Mouse (Mus musculus) cortical plate, adult 2 months (tissue): ENCODE results near the gene Pnrc2. TPM values are rescaled to one million over a fixed set of nuclear protein-coding genes. Genes with fewer than 3 reads are reported as not detected.

Experiments
- H3K27ac ChIP-seq: fragments of 200-500 bp; 2 replicates; pipeline ENCODE4 v1.5.1; 2012; ENCODE audit warnings: low read length, control low read depth, inconsistent platforms; ENCODE audit not compliant: insufficient read depth
- H3K4me1 ChIP-seq: fragments of 200-500 bp; 2 replicates; pipeline ENCODE4 v1.6.1; 2011; ENCODE audit warnings: low read length; ENCODE audit not compliant: control insufficient read depth, insufficient read depth
- H3K4me3 ChIP-seq: fragments of 200-500 bp; 2 replicates; pipeline ENCODE4 v1.5.1; 2011; ENCODE audit warnings: mild to moderate bottlenecking, low read length, control low read depth; ENCODE audit not compliant: insufficient read depth
- CTCF ChIP-seq: fragments of 200-500 bp; IDR thresholded peaks from 2 replicates; pipeline ENCODE4 v1.5.1; 2011; ENCODE audit warnings: mild to moderate bottlenecking, control low read depth, low read length; ENCODE audit not compliant: insufficient read depth; ENCODE audit errors: extremely low read depth
- POLR2A ChIP-seq: fragments of 200-500 bp; IDR thresholded peaks from 2 replicates; pipeline ENCODE4 v1.6.1; 2011; ENCODE audit warnings: mild to moderate bottlenecking, low read length, control low read depth; ENCODE audit not compliant: insufficient read depth; ENCODE audit errors: extremely low read depth
- polyA plus RNA-seq: library from polyadenylated mRNA; depleted of rRNA; stranded (reverse); fragments of >200 nt; gene quantifications from 2 replicates; pipeline ENCODE4 v1.2.3, GENCODE M21; 2012

The Pnrc2 gene
- polyA plus RNA-seq, 1 experiment, result 55.4 TPM

DNA sequence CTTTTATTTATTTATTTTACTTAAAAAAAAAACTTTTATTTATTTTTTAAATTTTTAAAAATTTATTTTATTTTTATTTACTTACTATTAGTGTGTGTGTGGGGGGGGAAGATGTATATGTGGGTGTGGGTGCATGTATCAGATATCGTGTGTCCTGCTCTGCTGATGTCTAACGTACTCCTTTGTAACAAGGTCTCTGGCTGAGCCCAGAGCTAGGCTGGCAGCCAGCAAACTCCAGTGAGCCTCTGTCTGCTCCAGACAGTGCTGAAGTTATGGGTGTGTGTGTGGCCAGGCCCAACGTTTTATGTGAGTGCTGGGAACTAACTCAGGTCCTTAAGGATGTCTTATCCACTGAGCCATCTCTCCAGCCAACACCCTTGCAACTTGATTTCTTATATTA, 38.5 kb upstream of the Pnrc2 start:
- Histone ChIP-seq H3K4me3 (no peak overlapping the region), H3K4me1 (no peaks in the 10 kb centered on the region), H3K27ac (no peak overlapping the region)
- no peak for TF ChIP-seq POLR2A
- TF ChIP-seq CTCF, result no peak

GRCm38 (mm10) chr4:135911531-135911930, 37.9 kb upstream of the Pnrc2 start:
- TF ChIP-seq POLR2A, result no peak
- no peak for TF ChIP-seq CTCF
- Histone ChIP-seq H3K27ac (no peak overlapping the region), H3K4me1 (no peaks in the 10 kb centered on the region), H3K4me3 (no peak overlapping the region)

GRCm38 (mm10) chr4:135909326-135910066, 35.8 kb upstream of the Pnrc2 start:
- H3K4me1 ChIP-seq, result no peaks in the 10 kb centered on the region
- no peak overlapping the region for H3K4me3 ChIP-seq
- H3K27ac ChIP-seq, result no peak overlapping the region
- TF ChIP-seq POLR2A (no peak), CTCF (no peak)

DNA sequence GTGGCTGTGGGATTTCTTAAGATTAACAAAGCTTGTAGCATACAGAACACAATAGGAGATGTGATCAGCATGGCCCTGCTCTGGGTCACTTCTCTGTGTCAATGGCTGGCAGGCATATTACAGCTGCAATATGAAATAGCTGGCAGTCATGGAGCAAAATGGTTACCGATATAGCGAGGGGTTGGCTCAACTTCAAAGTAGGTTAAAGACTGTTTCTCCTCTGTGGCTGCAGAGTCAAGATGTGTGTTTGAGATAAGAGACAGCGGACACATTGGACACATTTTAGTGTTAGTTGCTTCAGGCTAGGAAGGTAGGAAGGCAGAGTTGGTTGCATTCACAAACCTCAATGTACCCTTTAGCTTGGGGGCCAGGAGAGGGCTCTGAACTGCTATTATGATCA, 33.0 kb upstream of the Pnrc2 start:
- H3K4me3 ChIP-seq, result no peak overlapping the region
- TF ChIP-seq CTCF (no peak), POLR2A (no peak)
- no peak overlapping the region for H3K27ac ChIP-seq
- H3K4me1 ChIP-seq, result no peaks in the 10 kb centered on the region

GRCm38 (mm10) chr4:135904810-135905209, 31.2 kb upstream of the Pnrc2 start:
- Histone ChIP-seq H3K27ac (no peak overlapping the region), H3K4me1 (no peaks in the 10 kb centered on the region), H3K4me3 (no peak overlapping the region)
- no peak for TF ChIP-seq POLR2A
- TF ChIP-seq CTCF, result no peak

GRCm38 (mm10) chr4:135902606-135903242, 29.1 kb upstream of the Pnrc2 start:
- Histone ChIP-seq H3K4me1 (no peaks in the 10 kb centered on the region), H3K27ac (no peak overlapping the region), H3K4me3 (no peak overlapping the region)
- TF ChIP-seq CTCF (no peak), POLR2A (no peak)

DNA sequence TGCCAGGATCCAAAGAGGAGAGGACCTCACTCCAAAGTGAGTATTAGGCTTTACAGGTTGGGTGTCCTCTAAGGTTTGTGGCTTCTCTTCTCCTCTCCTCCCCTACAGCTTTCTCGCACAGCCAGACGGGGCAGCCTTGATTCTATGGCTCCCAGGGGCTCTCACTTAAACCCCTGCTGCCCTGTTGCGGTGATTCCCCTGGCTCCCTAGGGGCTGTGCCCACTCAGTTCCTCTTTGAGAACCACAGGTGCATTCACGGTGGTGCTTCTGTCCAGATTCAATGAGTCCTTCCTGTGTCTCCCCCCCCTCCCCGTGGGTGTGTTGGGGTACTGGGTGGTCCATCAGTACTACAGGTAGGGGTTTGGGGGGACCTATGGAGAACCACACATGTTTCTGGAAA, 26.4 kb upstream of the Pnrc2 start:
- Histone ChIP-seq H3K4me3 (no peak overlapping the region), H3K27ac (no peak overlapping the region), H3K4me1 (no peaks in the 10 kb centered on the region)
- no peak for TF ChIP-seq CTCF
- TF ChIP-seq POLR2A, result no peak

GRCm38 (mm10) chr4:135899050-135899448, 25.4 kb upstream of the Pnrc2 start:
- Histone ChIP-seq H3K4me3 (no peak overlapping the region), H3K4me1 (no peaks in the 10 kb centered on the region), H3K27ac (no peak overlapping the region)
- TF ChIP-seq CTCF (no peak), POLR2A (no peak)

DNA sequence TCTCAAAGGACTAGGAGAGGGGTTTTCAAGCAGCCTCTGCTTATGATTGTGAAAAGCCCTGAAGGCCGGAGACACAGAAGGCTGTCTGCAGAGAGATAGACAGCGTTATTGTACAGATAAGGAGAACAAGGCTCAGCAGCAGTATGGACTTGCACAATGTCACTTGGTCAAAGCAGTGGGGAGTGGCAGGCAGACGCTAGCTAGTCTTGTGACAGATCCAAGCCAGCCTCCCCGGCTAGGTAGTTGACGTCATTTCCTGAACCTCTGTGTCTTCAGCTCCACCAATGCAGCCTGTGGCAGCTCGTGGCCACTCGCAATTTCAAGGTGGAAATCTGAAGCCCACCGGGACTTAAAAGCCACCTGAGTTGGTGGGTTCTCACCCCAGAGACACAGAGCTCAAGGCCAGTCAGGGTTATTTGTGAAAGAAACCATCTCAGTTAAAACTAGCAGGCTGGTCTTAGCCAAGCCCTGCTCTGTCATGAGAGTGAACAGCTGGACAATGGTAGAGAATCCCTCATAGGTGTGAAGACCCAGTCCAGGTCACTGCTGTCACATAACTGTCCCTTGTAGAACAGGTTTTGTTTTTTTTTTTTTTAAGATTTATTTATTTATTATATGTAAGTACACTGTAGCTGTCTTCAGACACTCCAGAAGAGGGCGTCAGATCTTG, 24.9 kb upstream of the Pnrc2 start:
- no peak for TF ChIP-seq CTCF
- no peak for TF ChIP-seq POLR2A
- Histone ChIP-seq H3K4me1 (no peaks in the 10 kb centered on the region), H3K4me3 (no peak overlapping the region), H3K27ac (no peak overlapping the region)

GRCm38 (mm10) chr4:135896157-135896556, 22.5 kb upstream of the Pnrc2 start:
- Histone ChIP-seq H3K4me3 (no peak overlapping the region), H3K27ac (no peak overlapping the region), H3K4me1 (no peaks in the 10 kb centered on the region)
- TF ChIP-seq CTCF, result no peak
- TF ChIP-seq POLR2A, result no peak

DNA sequence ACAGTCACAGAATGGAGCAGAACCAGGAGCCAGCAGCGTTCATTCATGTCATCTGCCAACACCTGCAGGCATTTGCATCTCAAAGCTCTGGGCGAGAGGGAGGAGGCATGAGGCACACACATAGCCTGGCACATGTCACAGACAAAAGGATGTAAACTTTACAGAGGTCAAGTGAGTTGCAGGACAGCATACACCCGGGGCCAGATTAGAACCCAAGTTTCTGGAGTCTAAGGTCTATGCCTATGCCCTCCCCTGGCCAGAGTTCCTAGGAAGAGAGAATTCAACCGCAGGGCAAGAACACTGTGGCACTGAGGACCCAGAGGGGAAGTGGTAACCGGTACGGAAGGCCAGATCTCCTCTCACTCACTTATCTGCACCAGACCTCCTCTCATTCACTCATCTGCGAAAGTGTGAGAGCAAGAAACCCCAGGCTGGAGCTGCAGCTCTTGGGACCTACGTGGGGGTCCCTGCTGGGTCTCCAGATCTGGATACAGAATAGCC, 21.5 kb upstream of the Pnrc2 start, which contains the start of gene Cnr2:
Gene Cnr2, plus strand, starts transcription at position 324 of the 501 bp plus-strand sequence.
- H3K4me3 ChIP-seq, result no peak within 1 kb of the TSS
- no peak for TF ChIP-seq CTCF
- TF ChIP-seq POLR2A, result no peak
- H3K27ac ChIP-seq, result no peak within 1 kb of the TSS
- H3K4me1 ChIP-seq, result no peaks in the 10 kb centered on the region
